Mouse (Mus musculus): Measurements from ENCODE around the gene Mvb12a. TPM values are rescaled to one million over a fixed set of nuclear protein-coding genes. Genes with fewer than 3 reads are reported as not detected.

The Mvb12a gene
- polyA plus RNA-seq, 1 experiment from 2014 or later = 66.6 TPM

DNA sequence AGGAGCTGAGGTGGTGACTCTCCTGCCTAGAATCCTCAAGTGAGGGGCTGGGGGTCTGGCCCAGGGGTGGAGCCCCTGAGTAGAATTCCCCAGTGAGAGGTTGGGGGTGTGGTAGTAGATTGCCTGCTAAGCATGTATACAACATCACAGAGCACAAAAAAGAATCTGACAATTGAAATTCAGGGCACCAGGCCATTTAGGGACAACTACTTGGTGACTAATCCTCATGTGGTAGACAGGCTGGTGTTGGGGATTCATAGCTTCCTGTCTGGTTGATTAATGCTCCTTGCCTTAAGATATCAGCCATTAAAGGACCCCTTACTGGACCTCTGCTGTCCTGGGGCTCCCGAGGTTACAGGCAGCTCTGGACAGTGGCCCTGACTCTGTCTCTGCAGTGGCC lies 36.3 kb downstream of the Mvb12a start:
- peaks cover 27% of the 10 kb centered on the region for H3K36me3 ChIP-seq (replicated peaks; ENCODE audit: control insufficient read depth, insufficient read depth)
- no peak overlapping the region for H3K27ac ChIP-seq
- no peaks in the 10 kb centered on the region for H3K4me1 ChIP-seq (replicated peaks; ENCODE audit: control insufficient read depth, insufficient read depth, low read length)
- H3K4me2 ChIP-seq (replicated peaks) = no peak overlapping the region
- H3K27me3 ChIP-seq (ENCODE audit: control insufficient read depth, insufficient read depth, low read length) = no peaks in the 10 kb centered on the region
- H3K9ac ChIP-seq = no peak overlapping the region
- ATAC-seq (ENCODE audit: low FRiP score) (no peak), DNase-seq (ENCODE audit: low spot score) (no peak)
- WGBS = 74% methylated on average over 1 of the region's 1 CpGs
- no peaks in the 10 kb centered on the region for H3K9me3 ChIP-seq (ENCODE audit: control insufficient read depth, low read length)
- no peak overlapping the region for H3K4me3 ChIP-seq (replicated peaks; ENCODE audit: low read length)

DNA sequence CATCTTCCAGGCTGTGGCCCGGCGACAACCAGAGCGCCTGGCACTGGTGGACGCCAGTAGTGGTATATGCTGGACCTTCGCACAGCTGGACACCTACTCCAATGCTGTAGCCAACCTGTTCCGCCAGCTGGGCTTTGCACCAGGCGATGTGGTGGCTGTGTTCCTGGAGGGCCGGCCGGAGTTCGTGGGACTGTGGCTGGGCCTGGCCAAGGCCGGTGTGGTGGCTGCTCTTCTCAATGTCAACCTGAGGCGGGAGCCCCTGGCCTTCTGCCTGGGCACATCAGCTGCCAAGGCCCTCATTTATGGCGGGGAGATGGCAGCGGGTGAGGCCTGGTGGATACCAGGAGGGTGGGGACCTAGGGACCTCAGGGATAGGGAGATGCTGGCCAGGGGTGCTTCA lies 36.8 kb downstream of the Mvb12a start:
- H3K9ac ChIP-seq = no peak overlapping the region
- WGBS = 78% methylated on average over 14 of the region's 14 CpGs

GRCm38 (mm10) chr8:71580201-71580600 lies 37.5 kb downstream of the Mvb12a start:
- no peak overlapping the region for H3K4me3 ChIP-seq (replicated peaks; ENCODE audit: low read length)
- no peaks in the 10 kb centered on the region for H3K4me1 ChIP-seq (replicated peaks; ENCODE audit: control insufficient read depth, insufficient read depth, low read length)
- no peak overlapping the region for H3K9ac ChIP-seq
- DNase-seq (ENCODE audit: low spot score) (no peak), ATAC-seq (ENCODE audit: low FRiP score) (peak; percentile 47; the same call in 1 of the 2 replicates)
- H3K4me2 ChIP-seq (replicated peaks) = no peak overlapping the region
- no peaks in the 10 kb centered on the region for H3K9me3 ChIP-seq (ENCODE audit: control insufficient read depth, low read length)
- H3K36me3 ChIP-seq (replicated peaks; ENCODE audit: control insufficient read depth, insufficient read depth) = peaks cover 39% of the 10 kb centered on the region
- no peak overlapping the region for H3K27ac ChIP-seq
- H3K27me3 ChIP-seq (ENCODE audit: control insufficient read depth, insufficient read depth, low read length) = no peaks in the 10 kb centered on the region
- WGBS = 25% methylated on average over 9 of the region's 9 CpGs

More for the DNA sequence above, 36.8 kb downstream of the Mvb12a start:
- Histone ChIP-seq H3K27me3 (ENCODE audit: control insufficient read depth, insufficient read depth, low read length) (no peaks in the 10 kb centered on the region), H3K36me3 (replicated peaks; ENCODE audit: control insufficient read depth, insufficient read depth) (peaks cover 32% of the 10 kb centered on the region), H3K4me2 (replicated peaks) (no peak overlapping the region), H3K4me3 (replicated peaks; ENCODE audit: low read length) (no peak overlapping the region), H3K4me1 (replicated peaks; ENCODE audit: control insufficient read depth, insufficient read depth, low read length) (no peaks in the 10 kb centered on the region), H3K9me3 (ENCODE audit: control insufficient read depth, low read length) (no peaks in the 10 kb centered on the region), H3K27ac (no peak overlapping the region)
- DNase-seq (ENCODE audit: low spot score) (no peak), ATAC-seq (ENCODE audit: low FRiP score) (no peak)

- ATAC-seq (ENCODE audit: low FRiP score) (no peak), DNase-seq (ENCODE audit: low spot score) (no peak)
- H3K9me3 ChIP-seq (ENCODE audit: control insufficient read depth, low read length) = no peaks in the 10 kb centered on the region
- H3K4me3 ChIP-seq (replicated peaks; ENCODE audit: low read length) = no peak overlapping the region
- 91% methylated on average over 2 of the region's 2 CpGs for WGBS
- peaks cover 11% of the 10 kb centered on the region for H3K4me1 ChIP-seq (replicated peaks; ENCODE audit: control insufficient read depth, insufficient read depth, low read length)
- H3K27me3 ChIP-seq (ENCODE audit: control insufficient read depth, insufficient read depth, low read length) = no peaks in the 10 kb centered on the region
- peaks cover 45% of the 10 kb centered on the region for H3K36me3 ChIP-seq (replicated peaks; ENCODE audit: control insufficient read depth, insufficient read depth)
- H3K9ac ChIP-seq = no peak overlapping the region
- no peak overlapping the region for H3K4me2 ChIP-seq (replicated peaks)
- H3K27ac ChIP-seq = no peak overlapping the region
Observed at GRCm38 (mm10) chr8:71586891-71587290, 44.2 kb downstream of the Mvb12a start.

DNA sequence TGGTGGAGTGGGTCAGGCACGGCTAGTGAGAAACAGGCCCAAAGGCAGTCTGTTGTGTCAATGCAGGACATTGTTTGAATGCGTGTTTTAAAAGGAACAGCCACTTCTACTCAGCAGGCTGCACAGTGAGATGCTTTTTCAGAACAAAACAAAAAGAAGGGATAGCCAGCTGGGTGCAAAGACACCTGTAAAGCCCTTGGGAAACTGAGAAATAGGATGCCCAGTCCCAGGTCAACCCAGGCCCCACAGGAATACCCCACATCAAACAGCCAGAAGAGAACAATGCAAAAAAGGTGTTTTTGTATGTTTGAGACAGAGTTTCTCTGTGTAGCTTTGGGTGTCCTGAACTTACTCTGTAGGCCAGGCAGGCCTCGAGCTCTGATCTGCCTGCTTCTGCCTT lies 46.0 kb downstream of the Mvb12a start:
- Histone ChIP-seq H3K27me3 (ENCODE audit: control insufficient read depth, insufficient read depth, low read length) (no peaks in the 10 kb centered on the region), H3K9me3 (ENCODE audit: control insufficient read depth, low read length) (no peaks in the 10 kb centered on the region), H3K4me2 (replicated peaks) (no peak overlapping the region), H3K9ac (no peak overlapping the region), H3K4me1 (replicated peaks; ENCODE audit: control insufficient read depth, insufficient read depth, low read length) (peaks cover 22% of the 10 kb centered on the region), H3K4me3 (replicated peaks; ENCODE audit: low read length) (no peak overlapping the region), H3K36me3 (replicated peaks; ENCODE audit: control insufficient read depth, insufficient read depth) (peaks cover 35% of the 10 kb centered on the region), H3K27ac (no peak overlapping the region)
- DNase-seq (ENCODE audit: low spot score) = no peak
- WGBS = 70% methylated on average over 3 of the region's 3 CpGs
- ATAC-seq (ENCODE audit: low FRiP score) = no peak

DNA sequence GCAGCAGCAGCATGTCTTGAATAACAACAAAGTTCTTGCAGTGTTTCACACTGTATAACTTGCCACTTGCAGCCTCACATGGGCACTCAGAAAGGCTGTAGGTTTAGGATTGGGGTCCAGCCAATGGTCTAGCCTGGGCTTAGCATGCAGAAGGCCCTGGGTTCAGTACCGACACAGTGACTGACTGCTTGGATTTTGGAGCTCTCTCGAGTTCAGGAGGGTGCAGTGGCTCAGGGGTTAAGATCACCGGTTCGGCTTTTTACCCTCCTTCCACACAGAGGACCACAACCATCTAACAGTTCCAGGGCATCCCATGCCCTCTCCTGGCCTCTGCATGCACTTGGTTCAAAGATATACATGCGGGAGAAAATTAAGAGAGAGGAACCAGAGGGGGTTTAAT lies 48.3 kb downstream of the Mvb12a start:
- no peaks in the 10 kb centered on the region for H3K9me3 ChIP-seq (ENCODE audit: control insufficient read depth, low read length)
- H3K27me3 ChIP-seq (ENCODE audit: control insufficient read depth, insufficient read depth, low read length) = no peaks in the 10 kb centered on the region
- peak overlapping the region; percentile 98 for H3K4me2 ChIP-seq (replicated peaks)
- 22% methylated on average over 5 of the region's 5 CpGs for WGBS
- H3K4me1 ChIP-seq (replicated peaks; ENCODE audit: control insufficient read depth, insufficient read depth, low read length) = peaks cover 26% of the 10 kb centered on the region
- ATAC-seq (ENCODE audit: low FRiP score) = no peak
- peak overlapping the region; percentile 99 for H3K27ac ChIP-seq
- peaks cover 17% of the 10 kb centered on the region for H3K36me3 ChIP-seq (replicated peaks; ENCODE audit: control insufficient read depth, insufficient read depth)
- peak overlapping the region; percentile 93 for H3K4me3 ChIP-seq (replicated peaks; ENCODE audit: low read length)
- no peak for DNase-seq (ENCODE audit: low spot score)
- H3K9ac ChIP-seq = peak overlapping the region; percentile 96

GRCm38 (mm10) chr8:71591471-71592373 lies 49.0 kb downstream of the Mvb12a start, which contains the start of gene Pgls:
Pgls (plus strand) TSS chr8:71592176.
- Histone ChIP-seq H3K4me2 (replicated peaks) (peak within 1 kb of the TSS; percentile 98), H3K4me3 (replicated peaks; ENCODE audit: low read length) (peak within 1 kb of the TSS; percentile 93), H3K9me3 (ENCODE audit: control insufficient read depth, low read length) (no peaks in the 10 kb centered on the region), H3K27ac (peak within 1 kb of the TSS; percentile 99), H3K4me1 (replicated peaks; ENCODE audit: control insufficient read depth, insufficient read depth, low read length) (peaks cover 27% of the 10 kb centered on the region), H3K36me3 (replicated peaks; ENCODE audit: control insufficient read depth, insufficient read depth) (peaks cover 10% of the 10 kb centered on the region), H3K27me3 (ENCODE audit: control insufficient read depth, insufficient read depth, low read length) (no peaks in the 10 kb centered on the region), H3K9ac (peak within 1 kb of the TSS; percentile 96)
- DNase-seq (ENCODE audit: low spot score) = peak; percentile 96
- WGBS = under 1% methylated on average over 71 of the region's 71 CpGs
- ATAC-seq (ENCODE audit: low FRiP score) = peak; percentile 84

DNA sequence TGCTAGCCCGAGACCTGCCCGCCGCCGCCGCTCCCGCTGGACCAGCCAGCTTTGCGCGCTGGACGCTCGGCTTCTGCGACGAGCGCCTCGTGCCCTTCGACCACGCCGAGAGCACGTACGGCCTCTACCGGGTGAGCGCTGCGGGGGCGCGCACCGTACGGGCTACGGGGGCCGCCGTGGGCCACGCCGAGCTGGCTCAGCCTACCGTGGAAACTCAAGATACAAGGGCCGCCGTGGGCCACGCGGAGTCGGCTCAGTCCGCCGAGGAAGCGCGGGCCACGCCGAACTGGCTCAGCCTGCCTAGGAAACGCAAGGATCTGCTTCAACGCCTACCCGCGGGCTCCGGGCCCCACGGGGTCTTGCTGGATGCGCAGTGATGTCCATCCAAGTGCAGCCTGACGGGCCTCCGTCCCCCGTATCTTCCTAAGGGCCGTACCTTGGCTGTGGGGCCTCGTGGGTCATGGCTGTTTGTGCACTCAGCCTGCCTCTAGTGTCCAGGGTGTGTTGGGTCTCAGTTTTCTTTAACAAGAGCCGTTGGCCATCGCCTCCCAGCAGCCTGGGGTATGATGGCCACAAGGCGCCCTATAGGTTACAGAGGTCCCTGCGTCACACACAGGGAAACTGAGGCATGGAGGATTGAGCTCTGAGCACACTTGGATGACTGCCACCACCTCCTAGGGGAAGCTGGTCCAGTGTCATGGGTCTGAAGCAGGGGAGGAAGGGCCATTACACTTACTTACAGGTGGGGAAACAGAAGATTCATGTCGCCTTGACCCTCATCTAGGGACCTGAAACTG lies 49.9 kb downstream of the Mvb12a start:
- ATAC-seq (ENCODE audit: low FRiP score) (peak; percentile 69), DNase-seq (ENCODE audit: low spot score) (no peak)

More for the DNA sequence above, 49.9 kb downstream of the Mvb12a start:
- 5% methylated on average over 59 of the region's 60 CpGs for WGBS
- Histone ChIP-seq H3K36me3 (replicated peaks; ENCODE audit: control insufficient read depth, insufficient read depth) (0 out of 2 replicates have a peak, but pooled peaks cover 4% of the 10 kb centered on the region), H3K4me3 (replicated peaks; ENCODE audit: low read length) (peak overlapping the region; percentile 93), H3K9ac (peak overlapping the region; percentile 96), H3K4me1 (replicated peaks; ENCODE audit: control insufficient read depth, insufficient read depth, low read length) (peaks cover 27% of the 10 kb centered on the region), H3K9me3 (ENCODE audit: control insufficient read depth, low read length) (no peaks in the 10 kb centered on the region), H3K27me3 (ENCODE audit: control insufficient read depth, insufficient read depth, low read length) (no peaks in the 10 kb centered on the region), H3K4me2 (replicated peaks) (peak overlapping the region; percentile 98), H3K27ac (peak overlapping the region; percentile 99)

All from hindbrain, embryonic 14.5 days (tissue).